Mouse (Mus musculus) thymus, postnatal 10 days (tissue): ENCODE results near the gene Fshr.

Experiments
- DNase-seq, 2 experiments: peaks; one replicate each; pipeline ENCODE4 v3.0.0; 2021; ENCODE audit warnings: low spot score in 2 of 2

The Fshr gene

DNA sequence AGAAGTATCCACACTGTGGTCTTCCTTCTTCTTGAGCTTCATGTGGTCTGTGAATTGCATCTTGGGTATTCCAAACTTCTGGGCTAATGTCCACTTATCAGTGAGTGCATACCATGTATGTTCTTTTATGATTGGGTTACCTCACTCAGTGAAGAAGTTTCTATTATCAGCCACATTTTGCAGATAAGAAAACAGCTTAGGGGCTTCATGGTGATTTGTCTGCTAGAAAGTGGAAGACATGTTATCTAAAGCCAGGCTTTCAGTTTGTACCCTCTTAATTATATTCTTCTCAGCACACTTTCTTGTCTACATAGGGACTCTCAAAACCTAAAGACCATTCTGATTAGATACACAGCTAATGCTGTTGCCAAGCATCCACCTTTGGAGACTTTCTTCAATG, 165.8 kb downstream of the Fshr start:
- no peak for DNase-seq

DNA sequence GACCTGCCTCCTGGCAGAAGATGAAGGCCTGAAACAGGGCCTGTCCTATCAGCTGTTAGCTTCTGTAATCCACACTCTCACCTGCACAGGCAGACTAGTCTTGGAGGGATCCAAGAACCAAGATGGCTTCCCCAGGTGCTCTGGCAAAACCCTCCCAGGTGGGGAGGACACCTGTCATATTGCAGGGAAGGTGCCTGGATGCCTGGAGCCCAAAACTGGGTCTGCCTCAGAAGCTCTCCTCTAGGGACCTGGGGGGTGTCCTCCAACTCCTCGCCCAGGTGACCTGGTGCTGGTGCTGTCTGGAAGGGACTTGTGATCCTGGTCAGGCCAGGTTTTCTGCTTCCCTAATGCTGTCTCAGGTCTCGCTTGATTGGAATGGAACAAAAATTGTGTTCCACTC, 167.5 kb downstream of the Fshr start:
- DNase-seq = no peak

DNA sequence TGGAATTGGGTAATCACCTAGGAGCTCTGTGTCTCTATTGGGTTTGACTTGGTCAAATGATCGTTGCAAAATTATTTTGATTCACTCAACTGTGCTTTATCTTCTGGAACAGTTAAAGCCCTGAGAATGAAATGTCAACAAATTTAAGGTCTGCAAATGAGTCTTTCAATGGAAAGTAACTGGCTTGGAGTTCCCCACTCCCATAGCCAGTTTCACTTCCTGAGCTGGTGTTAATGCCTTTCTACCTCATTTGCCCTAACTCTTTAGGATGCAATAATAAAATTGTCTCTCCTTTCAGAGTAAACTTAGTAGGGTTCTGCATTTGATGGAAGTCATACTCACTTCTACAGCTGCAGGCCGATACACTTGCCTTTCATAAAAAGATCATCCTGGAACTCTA, 181.0 kb downstream of the Fshr start:
- DNase-seq = no peak

DNA sequence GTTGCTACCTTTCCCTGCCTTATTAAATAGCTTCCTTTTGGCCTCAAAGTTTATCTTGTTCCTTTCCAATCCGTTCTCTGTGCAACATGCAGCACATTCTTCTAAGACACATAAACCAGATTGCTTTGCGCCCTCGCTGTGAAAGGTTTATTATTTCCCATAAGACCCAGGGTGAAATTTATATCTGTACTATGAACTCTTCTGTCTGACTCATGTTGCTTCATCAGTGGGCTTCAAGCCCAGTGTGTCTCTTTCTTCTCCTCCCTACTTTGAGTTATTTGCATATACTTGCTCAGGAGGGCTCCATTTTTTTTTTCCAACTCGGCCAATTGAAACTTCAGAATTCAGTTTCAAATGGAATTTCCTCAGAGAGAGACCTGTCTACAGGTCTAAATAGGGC, 183.5 kb downstream of the Fshr start:
- DNase-seq = no peak

DNA sequence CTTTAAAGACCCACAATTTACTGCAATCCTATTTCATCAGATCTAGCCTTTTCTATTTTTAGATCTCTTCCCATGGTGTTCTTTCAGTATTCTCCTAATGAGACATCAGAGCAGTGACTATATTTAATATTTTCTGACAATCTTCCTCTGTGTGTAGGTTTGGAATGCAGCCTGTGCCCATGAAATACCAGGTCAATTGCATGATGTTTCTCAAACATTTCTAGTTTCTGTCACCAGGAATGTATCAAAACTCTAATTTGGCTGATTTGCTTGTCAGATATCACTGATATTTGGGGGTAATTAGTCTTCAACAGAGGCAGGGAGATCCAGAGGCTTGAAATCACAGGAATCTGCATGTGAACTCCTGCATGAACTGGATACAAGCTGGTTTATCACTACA, 186.8 kb downstream of the Fshr start:
- DNase-seq = no peak

DNA sequence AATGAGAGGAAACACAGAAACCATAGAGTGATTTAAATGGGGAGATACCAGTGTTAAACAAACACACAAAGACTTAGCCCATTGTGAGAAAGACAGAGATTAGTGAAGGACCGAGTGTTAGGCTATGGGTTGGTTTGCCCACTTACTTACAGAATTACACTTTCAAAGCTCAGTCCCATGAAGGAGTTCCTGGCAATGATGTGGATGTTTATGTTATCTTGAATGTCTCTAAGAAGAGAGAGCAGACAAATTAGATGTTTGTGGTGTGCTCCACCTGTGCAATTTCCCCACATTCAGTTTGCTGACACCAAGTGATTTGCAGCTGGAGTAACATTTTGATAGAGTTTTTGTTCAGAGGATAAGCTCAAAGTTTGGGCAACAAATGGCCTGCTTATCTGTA, 191.4 kb downstream of the Fshr start:
- no peak for DNase-seq

DNA sequence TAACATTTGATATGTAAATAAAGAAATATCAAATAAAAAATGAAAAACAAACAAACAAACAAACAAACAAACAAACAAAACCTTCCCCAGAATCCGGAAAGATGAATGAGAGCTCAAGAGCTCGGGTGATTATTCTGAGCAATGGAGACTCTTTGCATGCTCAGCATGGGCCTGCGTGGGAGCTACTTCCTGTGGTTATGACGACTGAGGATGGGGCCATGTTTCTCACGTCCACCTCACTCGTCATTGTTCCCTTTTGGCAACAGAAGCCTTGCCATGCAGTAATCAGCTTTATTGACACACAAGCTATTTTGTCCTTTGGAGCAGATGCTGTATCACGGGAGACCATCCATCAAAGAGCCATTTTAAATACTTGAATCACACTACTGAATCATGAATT, 191.8 kb downstream of the Fshr start:
- DNase-seq = no peak

DNA sequence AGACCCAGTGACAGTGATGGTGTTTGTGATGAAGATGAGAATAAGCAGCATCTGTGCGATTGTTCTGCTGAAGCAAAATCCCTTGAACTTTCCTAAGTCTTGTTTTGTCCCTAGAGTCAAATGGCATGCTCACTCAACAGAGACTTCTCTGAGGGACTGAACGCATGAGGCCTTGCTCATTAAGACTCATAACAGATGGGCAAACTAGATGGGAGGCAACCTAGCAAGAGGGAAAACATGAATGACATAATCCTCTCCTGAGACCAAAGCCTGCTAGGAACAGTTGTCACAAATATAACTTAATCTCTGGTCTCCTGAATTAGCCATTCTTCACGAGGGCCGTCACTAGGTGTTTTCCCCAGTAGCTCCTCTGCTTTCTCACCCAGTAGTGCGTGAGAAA, 194.5 kb downstream of the Fshr start:
- DNase-seq = no peak

DNA sequence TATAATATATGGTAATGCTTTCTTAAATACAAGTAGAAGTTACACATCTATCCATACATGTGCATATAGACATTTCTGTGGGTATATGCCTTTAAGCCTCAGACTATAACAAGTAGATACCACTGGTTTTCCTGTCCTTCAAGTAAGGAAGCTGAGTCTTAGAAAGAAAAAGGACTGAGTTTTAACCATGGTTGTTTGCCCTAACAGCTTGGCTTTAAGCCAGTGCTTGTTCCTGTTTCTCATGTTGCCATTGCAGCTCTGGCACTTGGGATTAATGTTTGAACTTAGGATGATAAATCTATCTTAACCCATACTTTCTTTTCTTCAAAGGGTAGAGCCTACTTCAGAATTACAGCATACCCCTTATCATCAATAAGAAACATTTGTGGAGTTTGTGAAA, 200.6 kb downstream of the Fshr start:
- DNase-seq = no peak

DNA sequence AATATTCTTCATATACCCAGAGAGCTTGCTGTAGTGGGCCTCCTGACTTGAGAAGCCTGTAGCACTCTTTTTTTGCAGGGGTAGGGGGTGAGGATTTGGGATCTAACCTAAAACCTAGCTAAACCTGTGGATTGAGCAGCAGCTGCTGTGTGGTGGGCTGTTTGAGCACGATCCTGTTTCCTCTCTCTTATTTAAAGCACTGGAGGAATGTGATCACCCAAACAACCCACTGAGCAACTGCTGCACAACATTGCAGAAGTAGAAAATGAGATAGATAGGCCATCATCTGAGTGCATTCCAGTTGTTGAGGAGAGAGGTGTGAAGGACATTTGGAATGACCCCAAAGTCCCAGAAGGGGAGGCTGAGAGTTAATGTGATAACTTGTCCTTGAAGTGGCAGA, 202.2 kb downstream of the Fshr start:
- no peak for DNase-seq

DNA sequence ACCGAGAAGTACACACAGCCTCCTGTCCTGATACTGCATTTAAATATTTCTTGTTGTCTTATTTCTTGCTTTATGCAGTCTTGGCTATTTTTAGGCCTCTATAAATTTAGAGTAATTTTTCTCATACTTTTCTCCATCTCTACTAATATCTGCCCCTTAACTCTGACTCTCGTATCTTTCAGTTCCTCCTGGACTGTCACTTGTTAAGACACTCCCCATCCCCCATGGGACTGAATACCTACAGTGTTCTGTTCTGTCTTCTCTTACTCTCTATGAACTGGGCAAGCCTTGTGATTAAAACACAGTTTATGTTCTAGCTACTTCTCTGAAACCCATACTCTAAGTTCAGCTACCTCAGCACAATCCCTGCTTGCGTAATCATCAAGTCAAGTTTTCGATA, 209.2 kb downstream of the Fshr start:
- DNase-seq = no peak

DNA sequence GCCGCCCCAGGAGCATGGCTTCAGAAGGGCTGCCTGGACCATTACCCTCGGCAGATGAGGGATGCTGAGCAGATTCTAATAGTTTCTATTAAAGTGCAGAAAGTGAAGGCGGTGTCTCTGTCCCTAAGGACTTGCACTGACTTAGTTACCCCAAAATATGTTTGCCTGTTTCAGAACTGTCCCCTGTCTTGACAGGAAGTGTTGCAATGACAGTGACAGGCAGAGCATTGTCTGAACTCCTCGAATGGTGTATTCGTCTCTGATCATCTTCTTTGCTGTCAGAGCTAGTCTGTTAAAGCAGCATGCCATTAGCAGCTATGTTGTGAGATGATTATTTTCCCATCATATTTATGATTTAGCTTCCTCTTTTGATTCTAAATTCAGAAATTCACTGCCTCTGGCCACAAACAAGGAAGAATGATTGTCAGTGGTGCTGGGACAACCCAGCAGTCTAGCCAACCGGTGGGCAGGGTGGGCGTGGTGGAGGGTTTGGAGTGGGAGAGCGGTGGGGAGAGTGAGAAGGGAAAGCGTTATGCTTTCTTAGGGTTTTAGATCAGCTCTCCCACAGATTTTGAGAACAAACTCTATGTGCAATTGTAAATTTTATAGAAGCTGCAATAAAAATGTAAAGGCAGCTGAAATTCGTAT, 219.6 kb downstream of the Fshr start:
- DNase-seq = no peak

DNA sequence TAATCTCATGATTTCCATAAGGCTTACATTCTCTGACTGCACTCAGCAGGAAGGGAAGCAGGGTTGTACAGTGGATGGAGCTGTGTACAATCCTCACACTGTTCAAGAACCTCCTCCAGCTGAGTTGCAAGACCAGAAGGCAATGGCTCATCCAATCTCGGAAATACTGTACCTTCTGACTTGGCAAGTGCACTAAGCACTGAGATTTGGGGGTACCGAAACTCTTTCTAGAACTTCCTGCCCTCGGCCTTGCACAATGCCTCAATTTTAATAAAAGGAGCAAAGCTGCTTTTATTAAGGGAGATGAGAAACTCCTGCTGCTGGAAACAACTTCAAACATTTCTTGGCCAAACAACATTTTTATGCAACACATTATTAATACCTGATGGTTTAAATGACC, 225.9 kb downstream of the Fshr start:
- DNase-seq = no peak

DNA sequence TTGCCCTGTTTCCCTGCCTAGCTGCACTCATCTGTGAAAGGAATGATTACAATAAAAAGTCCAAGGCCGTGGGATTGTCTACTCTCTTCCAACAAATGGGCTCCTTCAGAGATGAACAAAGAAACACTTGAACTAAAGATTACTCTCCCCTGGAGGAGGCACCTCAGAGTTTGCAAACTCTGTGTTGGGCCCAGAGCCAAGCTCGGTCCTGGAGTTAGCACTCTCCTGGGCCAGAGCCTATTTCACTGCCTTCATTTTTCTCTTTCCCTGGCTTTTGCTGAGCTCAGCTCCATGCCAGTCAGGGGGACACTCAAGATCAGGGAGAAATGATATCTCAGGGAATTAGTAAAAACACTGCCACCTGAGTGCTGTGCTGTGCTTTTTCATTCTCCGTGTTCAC, 234.4 kb downstream of the Fshr start:
- DNase-seq = no peak

DNA sequence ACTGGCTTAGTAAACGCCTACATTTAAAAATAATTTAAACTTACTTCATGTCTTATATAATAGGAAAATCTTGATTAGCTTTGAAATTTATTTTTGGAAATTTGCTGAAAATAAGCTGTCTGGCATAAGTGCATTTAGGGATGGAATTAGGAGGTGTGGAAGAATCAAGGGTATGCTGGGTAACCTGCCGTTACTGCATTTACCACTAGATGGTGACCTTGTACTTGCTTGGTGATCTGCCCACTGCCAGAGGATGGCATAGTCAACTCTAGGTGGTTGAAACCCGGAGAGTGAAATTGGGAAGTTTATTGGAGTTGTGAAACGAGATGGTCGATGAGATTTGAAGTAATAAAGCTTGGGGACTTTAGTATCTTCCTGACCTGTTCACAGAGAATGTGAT, 246.5 kb downstream of the Fshr start:
- no peak for DNase-seq

DNA sequence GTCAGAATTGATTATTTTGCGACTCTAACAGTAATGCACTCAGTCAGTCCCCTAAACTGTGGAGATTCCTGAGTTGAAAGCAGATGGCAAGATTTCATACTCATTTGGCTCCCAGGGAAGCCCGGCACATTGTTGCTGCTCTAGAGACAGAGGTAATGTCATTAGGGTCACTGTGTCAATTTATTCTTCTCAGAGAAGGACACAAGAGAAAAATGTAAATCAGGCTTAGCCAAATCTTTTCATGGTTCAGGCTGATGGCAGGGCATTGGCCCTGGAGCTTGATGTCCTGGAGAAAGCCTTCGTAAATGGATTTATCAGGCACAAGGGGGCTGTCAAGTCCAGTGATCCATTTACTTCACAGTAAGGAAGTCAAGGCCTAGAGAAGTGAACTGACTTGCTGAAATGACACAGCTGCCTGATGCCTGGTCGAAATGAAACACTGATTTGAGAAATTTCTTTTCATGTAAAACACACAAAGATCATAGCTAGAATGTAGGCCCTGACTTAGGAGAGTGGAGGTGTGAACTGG, 262.3 kb downstream of the Fshr start:
- DNase-seq = no peak

DNA sequence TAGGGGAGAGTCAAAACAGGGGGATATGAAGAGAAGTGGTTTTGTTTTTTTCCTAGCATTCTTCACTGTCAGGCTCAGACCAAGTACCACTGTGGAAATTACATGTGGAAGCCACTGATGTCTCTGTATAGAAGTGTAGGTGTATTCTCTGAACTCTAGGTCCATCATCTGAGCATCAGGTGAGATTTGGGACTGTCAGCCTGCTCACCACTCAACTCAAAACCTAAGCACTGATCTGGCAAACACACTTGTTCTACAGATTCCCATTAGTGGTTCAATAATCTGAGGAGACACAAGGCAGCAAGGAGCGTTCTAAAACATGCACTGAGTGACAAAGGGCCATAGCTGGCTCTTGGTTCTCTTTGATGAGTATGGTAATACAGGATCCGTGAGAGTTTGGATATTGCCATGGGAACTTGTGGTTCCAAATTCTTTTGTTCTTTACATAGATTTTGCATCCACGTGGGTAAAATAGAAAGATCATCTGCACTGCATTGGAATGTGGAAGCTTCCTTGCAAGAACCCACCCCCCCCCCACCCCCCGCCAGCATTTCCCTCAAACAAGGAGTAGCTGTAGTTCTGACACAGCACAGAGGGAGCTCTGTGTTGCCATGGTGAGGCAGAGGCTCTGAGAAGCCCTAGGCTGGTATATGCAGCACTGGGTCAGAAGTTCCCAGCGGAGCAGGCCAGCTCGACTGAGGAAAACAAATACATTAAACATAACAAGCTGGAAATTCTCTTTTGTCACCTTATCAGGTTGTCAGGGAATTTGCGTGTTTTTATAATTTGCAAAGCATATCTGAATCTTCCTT, 262.9 kb downstream of the Fshr start:
- no peak for DNase-seq

DNA sequence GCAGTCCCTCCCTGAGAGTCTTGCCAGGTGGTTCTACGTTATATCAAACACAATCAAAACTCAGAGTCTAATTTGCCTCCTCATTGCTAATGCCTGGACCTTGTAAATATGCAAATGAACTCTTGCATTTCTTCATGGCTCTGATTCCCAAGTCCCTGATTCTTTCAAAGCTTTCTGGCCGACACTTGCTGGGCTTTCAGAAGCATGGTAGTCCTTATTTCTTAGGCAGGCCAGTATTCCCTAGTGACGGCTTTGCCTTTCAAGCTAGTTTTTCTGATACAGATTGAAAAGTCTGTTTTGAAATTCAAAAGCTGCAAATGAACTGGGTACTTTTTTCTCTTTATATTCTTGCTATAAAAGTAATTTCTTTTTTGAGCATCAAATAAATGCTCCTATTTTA, 263.5 kb downstream of the Fshr start:
- DNase-seq = no peak
